Mouse (Mus musculus): ENCODE results near the gene Klra6. TPM values are rescaled to one million over a fixed set of nuclear protein-coding genes. Genes with fewer than 3 reads are reported as not detected.
A peak's percentile ranks its signal among the peaks of the same experiment; 100 is the strongest.
"Not testable (repeated sequence)": the region's sequence is repeated elsewhere in the genome, so short reads cannot be mapped to it uniquely, and the experiment has no call there.

Klra6 gene
- total RNA-seq (2021), result under 1 TPM in 1 of 2 experiments, not detected in 1; 0.36 TPM
- long read RNA-seq, experiment 1, result 0 reads
- long read RNA-seq, experiment 2, result 0 reads

GRCm38 (mm10) chr6:130026854-130027253 is at the start of gene Klra6:
TSS of gene Klra6 (minus strand) at chr6:130026954.
- DNase-seq, result no peak

DNA sequence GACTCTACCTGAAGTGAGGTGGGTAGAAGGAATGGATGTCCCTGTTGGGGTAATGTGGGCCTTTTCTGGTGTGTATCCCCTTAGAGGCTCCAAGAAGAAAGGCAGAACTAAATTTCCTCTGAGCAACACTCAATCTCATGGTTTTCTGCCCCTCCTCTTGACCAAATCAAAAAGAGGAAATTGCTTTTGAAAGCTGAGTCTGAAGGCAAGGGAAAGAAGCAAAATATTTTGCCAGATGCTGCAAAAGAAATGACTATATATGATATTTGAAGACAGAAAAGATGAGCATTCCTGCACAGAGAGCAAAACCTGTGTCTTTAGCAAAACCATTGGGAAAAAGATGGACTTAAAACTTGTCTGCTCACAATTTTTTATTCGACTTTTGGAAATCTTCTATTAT is 40.4 kb upstream of the Klra6 start, which contains the start of gene Klra4:
Gene Klra4 (minus strand): TSS at position 101 of the 400 bp plus-strand sequence.
- DNase-seq, result not testable (repeated sequence)

GRCm38 (mm10) chr6:130065196-130065595 is 38.4 kb upstream of the Klra6 start:
- DNase-seq, result no peak

GRCm38 (mm10) chr6:130035146-130035545 is 8.4 kb upstream of the Klra6 start:
- DNase-seq, result peak in 1 of 2 experiments; percentile 13

DNA sequence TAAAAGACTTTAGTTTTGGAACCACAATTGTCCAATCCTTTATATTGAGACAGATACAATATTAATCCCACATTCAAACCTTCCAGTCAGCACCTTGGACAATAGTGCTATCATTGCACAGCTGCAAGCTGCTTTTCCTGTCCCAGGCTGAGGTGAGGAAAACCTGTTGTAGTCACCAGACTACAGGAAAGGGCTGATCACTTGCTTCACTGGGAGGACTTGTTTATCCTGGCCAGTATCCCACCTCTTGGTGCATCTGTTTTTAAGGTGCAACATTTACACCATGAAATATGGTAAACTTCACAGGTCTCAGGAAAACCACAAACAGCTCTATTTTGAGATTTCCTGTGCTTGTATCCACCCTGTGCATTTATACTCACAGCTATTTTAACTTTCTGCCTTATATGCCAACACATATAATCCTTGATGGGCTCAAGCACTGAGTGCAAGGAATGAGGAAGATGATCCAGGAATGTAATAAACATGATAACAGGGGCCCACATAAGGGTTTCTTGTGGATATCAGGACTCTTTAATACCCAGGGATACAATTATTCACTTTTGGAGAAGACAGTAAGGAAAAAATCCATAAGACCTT is 4.8 kb upstream of the Klra6 start:
- not testable (repeated sequence) for DNase-seq

Other genes starting within 250 kb of the Klra6 start
- gene Gm156, start 242.7 kb downstream of the Klra6 start, total RNA-seq (2021), result not detected
- not detected for gene Gm17631, start 164.3 kb downstream of the Klra6 start, total RNA-seq (2021)
- gene Klra17, start 150.3 kb downstream of the Klra6 start, total RNA-seq (2021), result not detected
- gene Klra5, start 109.3 kb downstream of the Klra6 start, total RNA-seq (2021), result not detected
- not detected for gene Klra4, start 40.3 kb upstream of the Klra6 start, total RNA-seq (2021)
- gene Klra8, start 102.9 kb upstream of the Klra6 start, total RNA-seq (2021), result not detected
- not detected for gene Klra9, start 166.2 kb upstream of the Klra6 start, total RNA-seq (2021)
- not detected for gene Klra7, start 206.4 kb upstream of the Klra6 start, total RNA-seq (2021)